Mouse (Mus musculus): ENCODE measurements at regions not wholly inside any gene's neighbourhood (a gene's known extent, or its start where the extent isn't known, plus 50 kb on each side); places are given as distances from the start of the nearest gene placed in this dataset.
A peak's percentile ranks its signal among the peaks of the same experiment; 100 is the strongest.

DNA sequence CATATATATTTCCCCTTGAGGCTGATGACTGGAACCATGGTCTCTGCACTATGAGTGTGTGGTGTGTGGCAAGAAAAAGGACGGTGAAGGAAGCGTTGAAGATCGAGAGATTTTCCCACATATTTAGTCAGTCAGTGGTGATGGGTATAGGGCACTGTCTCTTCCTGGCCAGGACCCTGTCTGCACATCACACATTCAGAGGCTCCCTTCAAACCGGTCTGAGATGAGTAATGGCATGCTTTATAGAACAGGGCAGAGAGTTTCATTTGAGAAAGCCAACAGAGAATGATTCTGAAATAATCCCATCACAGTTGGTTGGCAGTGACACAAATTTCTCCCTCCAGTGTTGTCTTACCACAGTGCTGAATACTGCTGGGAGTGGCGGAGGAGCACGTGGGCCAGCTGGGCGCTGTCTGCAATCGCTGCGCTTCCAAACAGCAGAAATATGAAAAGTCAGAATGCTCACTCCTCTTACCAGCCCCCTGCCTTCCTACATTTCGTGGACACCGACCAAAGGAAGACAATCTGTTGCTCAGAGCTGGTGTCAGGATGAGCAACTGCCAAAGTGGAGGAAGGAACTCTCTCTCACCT is 77.2 kb upstream of the Rapgef5 start:
- Histone ChIP-seq H3K36me3 (ENCODE audit: insufficient read depth, low read length) (no peaks in the 10 kb centered on the region), H3K27ac (no peak overlapping the region), H3K4me3 (replicated peaks; ENCODE audit: low read depth, low read length) (no peak overlapping the region), H3K27me3 (ENCODE audit: insufficient read depth, low read length) (no peaks in the 10 kb centered on the region), H3K4me2 (ENCODE audit: low read length) (no peak overlapping the region), H3K9me3 (replicated peaks; ENCODE audit: low read length) (no peaks in the 10 kb centered on the region), H3K9ac (ENCODE audit: low read depth, low read length) (no peak overlapping the region), H3K4me1 (replicated peaks; ENCODE audit: insufficient read depth, low read length) (no peaks in the 10 kb centered on the region)
- DNase-seq (ENCODE audit: low spot score) (no peak), ATAC-seq (replicated peaks; ENCODE audit: low FRiP score, low read depth) (no peak)
- TF ChIP-seq CTCF (IDR thresholded peaks at IDR 0.05; ENCODE audit: low read depth): no peak
- 73% methylated on average over 11 of the region's 11 CpGs for WGBS

DNA sequence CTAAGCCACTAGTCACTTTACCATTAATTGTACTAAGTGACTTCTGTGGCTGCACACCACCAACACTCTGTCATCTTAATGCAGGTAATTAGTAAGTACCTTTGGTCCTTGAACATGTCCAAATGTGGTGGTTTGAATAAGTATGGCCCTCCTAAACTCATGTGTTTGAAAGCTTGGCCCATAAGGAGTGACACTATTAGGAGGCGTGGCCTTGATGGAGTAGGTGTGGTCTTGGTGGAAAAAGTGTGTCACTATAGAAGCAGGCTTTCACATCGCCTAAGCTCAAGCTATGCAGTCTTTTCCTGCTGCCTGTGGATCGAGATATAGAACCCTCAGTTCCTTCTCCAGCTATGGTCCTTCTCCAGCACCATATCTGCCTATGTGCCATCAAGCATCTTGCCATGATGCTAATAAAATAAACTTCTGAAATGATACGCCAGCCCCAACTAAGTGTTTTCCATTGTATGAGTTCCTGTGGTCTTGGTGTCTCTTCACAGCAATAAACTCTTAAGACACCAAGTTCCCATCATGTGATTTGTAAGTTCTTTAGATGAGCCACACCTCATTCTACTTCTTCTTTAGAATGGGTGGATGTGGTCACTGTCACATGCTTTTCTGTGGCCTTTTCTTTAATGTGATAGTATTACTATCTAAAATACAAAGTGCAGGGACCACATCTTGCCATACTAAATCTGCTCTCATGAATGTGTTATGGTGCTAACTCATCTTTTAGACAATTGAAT is 71.9 kb upstream of the Rapgef5 start:
- peaks cover 6% of the 10 kb centered on the region; the same call in 1 of the 2 replicates for H3K4me1 ChIP-seq (replicated peaks; ENCODE audit: insufficient read depth, low read length)
- no peak overlapping the region for H3K27ac ChIP-seq
- no peak overlapping the region for H3K9ac ChIP-seq (ENCODE audit: low read depth, low read length)
- ATAC-seq (replicated peaks; ENCODE audit: low FRiP score, low read depth) (no peak), DNase-seq (ENCODE audit: low spot score) (no peak)
- H3K4me3 ChIP-seq (replicated peaks; ENCODE audit: low read depth, low read length): no peak overlapping the region
- H3K27me3 ChIP-seq (ENCODE audit: insufficient read depth, low read length): no peaks in the 10 kb centered on the region
- H3K9me3 ChIP-seq (replicated peaks; ENCODE audit: low read length): no peaks in the 10 kb centered on the region
- TF ChIP-seq CTCF (IDR thresholded peaks at IDR 0.05; ENCODE audit: low read depth): no peak
- 84% methylated on average over 4 of the region's 4 CpGs for WGBS
- no peak overlapping the region for H3K4me2 ChIP-seq (ENCODE audit: low read length)
- H3K36me3 ChIP-seq (ENCODE audit: insufficient read depth, low read length): no peaks in the 10 kb centered on the region

DNA sequence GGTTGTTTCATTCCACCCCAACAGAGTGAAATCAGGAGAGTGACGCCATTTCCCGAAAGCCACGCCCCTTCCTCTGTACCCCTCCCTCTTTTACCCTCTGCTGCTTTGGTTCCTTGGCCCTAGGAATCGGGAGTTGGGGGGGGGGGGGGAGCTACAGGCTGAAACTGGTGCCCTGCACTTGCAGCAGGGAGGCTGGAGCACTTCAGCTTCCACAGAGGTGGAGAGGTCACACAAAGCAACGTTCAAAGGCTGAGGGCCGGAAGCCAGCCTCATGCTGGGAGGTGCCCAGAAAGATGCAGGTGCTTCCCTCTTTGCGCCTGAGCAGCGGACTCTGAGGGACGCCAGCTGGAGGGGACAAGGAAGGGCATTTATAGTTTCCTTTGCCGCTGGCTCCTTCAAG is 69.1 kb upstream of the Rapgef5 start:
- TF ChIP-seq CTCF (IDR thresholded peaks at IDR 0.05; ENCODE audit: low read depth): no peak
- WGBS: 10% methylated on average over 10 of the region's 10 CpGs
- Histone ChIP-seq H3K4me3 (replicated peaks; ENCODE audit: low read depth, low read length) (no peak overlapping the region), H3K9ac (ENCODE audit: low read depth, low read length) (0 out of 2 replicates have a peak overlapping the region, but pooled peaks have one; percentile 18), H3K4me2 (ENCODE audit: low read length) (peak overlapping the region; percentile 36), H3K36me3 (ENCODE audit: insufficient read depth, low read length) (no peaks in the 10 kb centered on the region), H3K27ac (peak overlapping the region; percentile 9; the same call in 1 of the 2 replicates), H3K27me3 (ENCODE audit: insufficient read depth, low read length) (no peaks in the 10 kb centered on the region), H3K9me3 (replicated peaks; ENCODE audit: low read length) (no peaks in the 10 kb centered on the region), H3K4me1 (replicated peaks; ENCODE audit: insufficient read depth, low read length) (peaks cover 6% of the 10 kb centered on the region; the same call in 1 of the 2 replicates)
- ATAC-seq (replicated peaks; ENCODE audit: low FRiP score, low read depth): peak; percentile 71
- peak; percentile 52 for DNase-seq (ENCODE audit: low spot score)

DNA sequence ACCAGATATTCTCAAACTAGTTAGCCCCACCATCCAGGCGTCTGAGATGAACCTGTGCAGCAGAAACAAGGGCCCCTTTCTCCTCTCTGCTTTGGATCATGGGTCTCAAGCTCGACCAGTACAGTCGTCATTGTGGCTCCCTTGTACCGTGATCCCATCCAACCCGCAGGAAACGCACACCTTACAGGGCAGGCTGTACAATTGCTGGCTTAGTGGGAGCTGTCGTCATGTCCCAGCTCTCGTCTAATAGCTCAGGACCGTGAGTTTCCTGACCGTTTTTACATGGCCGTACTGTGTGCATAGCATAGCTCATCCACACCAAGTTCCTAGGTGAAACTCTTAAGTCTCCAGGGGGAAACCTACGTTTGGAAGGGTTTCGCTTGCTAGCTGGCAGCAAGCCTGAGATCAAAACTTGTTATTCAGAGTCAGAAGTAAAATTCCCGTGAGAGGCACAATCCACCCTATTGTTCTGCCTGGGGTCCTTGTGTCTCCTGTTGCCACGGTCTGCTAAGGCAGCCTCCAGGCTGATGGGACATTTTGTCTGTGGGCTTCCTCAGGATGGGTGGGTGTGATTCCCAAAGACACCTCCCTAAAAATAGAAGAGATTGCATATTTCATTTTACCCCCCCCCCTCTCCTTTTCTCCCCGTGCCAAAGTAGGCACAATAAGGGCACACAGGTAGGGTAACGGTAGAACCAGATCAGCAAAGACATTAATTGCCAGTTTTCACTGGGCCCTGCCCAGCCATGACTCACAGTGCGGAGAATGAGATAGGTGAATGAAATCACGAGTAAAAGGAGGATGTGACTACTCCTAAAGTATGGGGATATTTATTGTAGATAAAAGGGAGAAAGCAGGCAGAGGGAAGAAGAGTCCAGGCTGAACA is 68.2 kb upstream of the Rapgef5 start:
- Histone ChIP-seq H3K36me3 (ENCODE audit: insufficient read depth, low read length) (no peaks in the 10 kb centered on the region), H3K9ac (ENCODE audit: low read depth, low read length) (no peak overlapping the region), H3K4me1 (replicated peaks; ENCODE audit: insufficient read depth, low read length) (peaks cover 6% of the 10 kb centered on the region; the same call in 1 of the 2 replicates), H3K27ac (peak overlapping the region; percentile 9; the same call in 1 of the 2 replicates), H3K9me3 (replicated peaks; ENCODE audit: low read length) (no peaks in the 10 kb centered on the region), H3K4me2 (ENCODE audit: low read length) (no peak overlapping the region), H3K4me3 (replicated peaks; ENCODE audit: low read depth, low read length) (no peak overlapping the region), H3K27me3 (ENCODE audit: insufficient read depth, low read length) (no peaks in the 10 kb centered on the region)
- ATAC-seq (replicated peaks; ENCODE audit: low FRiP score, low read depth) (peak; percentile 36; the same call in 1 of the 2 replicates), DNase-seq (ENCODE audit: low spot score) (no peak)
- 58% methylated on average over 19 of the region's 19 CpGs for WGBS
- no peak for TF ChIP-seq CTCF (IDR thresholded peaks at IDR 0.05; ENCODE audit: low read depth)

DNA sequence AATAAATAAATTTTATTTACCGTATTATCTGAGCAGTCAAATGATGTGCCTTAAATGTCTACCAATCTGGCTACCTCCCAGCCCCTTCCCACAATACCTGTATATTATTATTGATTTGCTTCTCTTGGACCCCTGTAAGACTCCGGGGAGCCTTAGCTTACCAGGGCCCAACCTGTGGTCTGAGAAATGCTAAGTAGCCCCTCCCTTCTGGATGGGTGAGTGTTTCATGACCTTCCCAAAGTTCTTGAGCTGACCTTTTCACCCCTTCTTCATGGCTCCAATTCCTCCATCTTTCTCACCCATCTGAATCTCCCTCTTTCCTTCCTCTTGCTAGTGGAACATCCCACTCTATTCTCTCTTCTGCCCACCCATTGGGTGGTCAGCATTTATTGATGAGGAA is 67.2 kb upstream of the Rapgef5 start:
- Histone ChIP-seq H3K9me3 (replicated peaks; ENCODE audit: low read length) (no peaks in the 10 kb centered on the region), H3K27ac (no peak overlapping the region), H3K36me3 (ENCODE audit: insufficient read depth, low read length) (no peaks in the 10 kb centered on the region), H3K4me2 (ENCODE audit: low read length) (no peak overlapping the region), H3K4me3 (replicated peaks; ENCODE audit: low read depth, low read length) (no peak overlapping the region), H3K27me3 (ENCODE audit: insufficient read depth, low read length) (no peaks in the 10 kb centered on the region), H3K9ac (ENCODE audit: low read depth, low read length) (no peak overlapping the region), H3K4me1 (replicated peaks; ENCODE audit: insufficient read depth, low read length) (peaks cover 6% of the 10 kb centered on the region; the same call in 1 of the 2 replicates)
- ATAC-seq (replicated peaks; ENCODE audit: low FRiP score, low read depth) (no peak), DNase-seq (ENCODE audit: low spot score) (no peak)
- TF ChIP-seq CTCF (IDR thresholded peaks at IDR 0.05; ENCODE audit: low read depth): no peak
- WGBS: 90% methylated on average over 2 of the region's 2 CpGs

DNA sequence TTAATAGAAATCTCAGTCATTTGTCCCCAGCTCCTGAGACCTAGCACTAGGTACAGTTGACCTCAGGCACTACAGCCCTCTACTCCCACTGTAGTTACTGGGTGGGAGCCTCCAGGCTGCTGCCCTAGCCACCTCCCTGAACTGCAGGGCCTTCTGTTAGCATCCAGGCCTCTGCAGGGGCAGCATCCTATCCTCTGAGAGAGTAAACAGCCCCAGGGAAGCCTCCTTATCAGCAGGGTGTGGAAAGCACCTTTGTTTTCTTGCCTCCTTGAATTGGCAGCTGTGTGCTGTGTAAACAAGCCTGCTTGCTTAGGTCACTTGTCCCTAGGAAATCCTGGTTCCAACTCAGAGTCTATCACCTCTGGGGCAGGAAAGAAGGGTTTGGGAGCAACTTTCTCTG is 66.2 kb upstream of the Rapgef5 start:
- Histone ChIP-seq H3K36me3 (ENCODE audit: insufficient read depth, low read length) (no peaks in the 10 kb centered on the region), H3K4me3 (replicated peaks; ENCODE audit: low read depth, low read length) (no peak overlapping the region), H3K9me3 (replicated peaks; ENCODE audit: low read length) (no peaks in the 10 kb centered on the region), H3K27me3 (ENCODE audit: insufficient read depth, low read length) (no peaks in the 10 kb centered on the region), H3K4me2 (ENCODE audit: low read length) (no peak overlapping the region), H3K4me1 (replicated peaks; ENCODE audit: insufficient read depth, low read length) (peaks cover 6% of the 10 kb centered on the region; the same call in 1 of the 2 replicates), H3K27ac (no peak overlapping the region), H3K9ac (ENCODE audit: low read depth, low read length) (no peak overlapping the region)
- ATAC-seq (replicated peaks; ENCODE audit: low FRiP score, low read depth): no peak
- TF ChIP-seq CTCF (IDR thresholded peaks at IDR 0.05; ENCODE audit: low read depth): no peak
- DNase-seq (ENCODE audit: low spot score): no peak

Data from kidney, postnatal 0 days (tissue).